Mouse (Mus musculus): Measurements from ENCODE around the gene Olfr582. TPM values are rescaled to one million over a fixed set of nuclear protein-coding genes. Genes with fewer than 3 reads are reported as not detected.

Gene Olfr582
- polyA plus RNA-seq (2015; fragmentation: Nextera tagmentation; extraction: Ambion mirVana), result not detected in 2 replicates

DNA sequence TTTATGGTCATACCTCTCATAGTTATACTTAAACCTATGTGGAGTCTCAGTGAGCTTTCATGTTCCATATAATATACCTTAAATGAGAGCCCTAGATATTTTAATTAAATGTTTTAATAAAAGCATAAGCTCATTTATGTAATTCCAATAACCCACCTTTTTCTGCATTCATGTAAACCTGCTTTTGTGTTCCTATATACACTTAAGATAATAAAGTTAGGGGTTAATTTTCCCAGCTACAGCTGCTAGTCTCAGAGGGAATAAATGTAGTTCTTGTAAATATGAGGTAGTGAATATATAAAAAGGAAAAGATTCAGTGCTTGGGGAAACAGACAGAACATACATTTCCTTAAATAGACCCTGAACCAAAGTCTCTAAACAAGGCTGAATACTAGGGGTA is at the start of gene Olfr582:
Gene Olfr582, plus strand, starts transcription at position 301 of the 400 bp plus-strand sequence.
- H3K4me2 ChIP-seq (replicated peaks; ENCODE audit: low read depth, low read length), result no peak within 1 kb of the TSS
- H3K36me3 ChIP-seq (ENCODE audit: insufficient read depth, low read length), result no peaks in the 10 kb centered on the region
- ATAC-seq (ENCODE audit: low FRiP score, low TSS enrichment), result no peak
- H3K27me3 ChIP-seq (ENCODE audit: insufficient read depth, low read length), result no peaks in the 10 kb centered on the region
- no peak within 1 kb of the TSS for H3K27ac ChIP-seq (ENCODE audit: low read length)
- no peak within 1 kb of the TSS for H3K9ac ChIP-seq (replicated peaks; ENCODE audit: low read length)
- no peaks in the 10 kb centered on the region for H3K9me3 ChIP-seq (ENCODE audit: low read length)
- H3K4me1 ChIP-seq (ENCODE audit: insufficient read depth, low read length), result no peaks in the 10 kb centered on the region
- no peak within 1 kb of the TSS for H3K4me3 ChIP-seq (ENCODE audit: low read length)

DNA sequence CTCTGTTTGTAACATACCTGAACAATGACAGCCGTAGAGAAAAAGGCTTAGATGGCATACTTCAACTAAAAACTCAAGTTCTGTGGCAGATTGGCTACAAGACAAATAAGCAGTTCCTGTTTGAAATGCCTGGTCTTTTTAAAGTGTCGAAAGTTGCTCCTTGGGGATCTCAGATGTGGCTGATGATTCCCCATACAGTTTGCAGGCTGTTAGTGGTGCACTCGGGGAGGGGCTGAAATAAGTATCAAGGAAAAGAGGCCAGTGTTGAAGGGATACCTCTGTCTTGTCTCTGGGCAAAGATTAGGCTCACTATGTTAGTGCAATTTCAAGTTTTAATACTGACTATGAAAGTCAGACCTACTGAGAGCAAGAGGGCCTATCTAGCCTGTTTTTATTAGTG is 48.6 kb upstream of the Olfr582 start, which contains the start of gene Olfr578:
Gene Olfr578, minus strand, starts transcription at position 101 of the 400 bp plus-strand sequence.
- Histone ChIP-seq H3K9me3 (ENCODE audit: low read length) (no peaks in the 10 kb centered on the region), H3K36me3 (ENCODE audit: insufficient read depth, low read length) (no peaks in the 10 kb centered on the region), H3K4me2 (replicated peaks; ENCODE audit: low read depth, low read length) (no peak within 1 kb of the TSS), H3K27ac (ENCODE audit: low read length) (no peak within 1 kb of the TSS), H3K4me1 (ENCODE audit: insufficient read depth, low read length) (no peaks in the 10 kb centered on the region), H3K4me3 (ENCODE audit: low read length) (no peak within 1 kb of the TSS), H3K27me3 (ENCODE audit: insufficient read depth, low read length) (no peaks in the 10 kb centered on the region), H3K9ac (replicated peaks; ENCODE audit: low read length) (no peak within 1 kb of the TSS)
- no peak for ATAC-seq (ENCODE audit: low FRiP score, low TSS enrichment)
- 68% methylated on average over 3 of the region's 3 CpGs for WGBS

DNA sequence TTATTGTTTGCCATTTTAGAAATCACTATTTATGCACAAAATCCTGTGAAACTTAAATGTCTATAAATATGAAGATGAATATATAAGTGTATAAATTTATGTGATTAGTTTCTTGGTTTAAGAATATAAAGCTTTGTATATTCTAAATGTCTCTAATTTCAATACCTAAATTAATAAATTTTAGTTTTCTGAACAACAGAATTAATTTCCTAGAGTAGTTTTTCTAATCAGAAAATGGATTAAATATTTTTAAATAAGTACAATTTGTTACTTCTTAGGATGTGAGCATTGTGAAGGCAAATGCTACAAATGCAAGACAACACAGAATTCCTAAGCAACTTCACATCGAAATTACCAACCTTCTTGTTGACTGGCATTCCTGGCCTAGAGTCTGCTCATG is 13.2 kb downstream of the Olfr582 start, which contains the start of gene Olfr583:
Gene Olfr583, plus strand, starts transcription at position 301 of the 400 bp plus-strand sequence.
- Histone ChIP-seq H3K9ac (replicated peaks; ENCODE audit: low read length) (no peak within 1 kb of the TSS), H3K27ac (ENCODE audit: low read length) (no peak within 1 kb of the TSS), H3K27me3 (ENCODE audit: insufficient read depth, low read length) (no peaks in the 10 kb centered on the region), H3K4me2 (replicated peaks; ENCODE audit: low read depth, low read length) (no peak within 1 kb of the TSS), H3K9me3 (ENCODE audit: low read length) (no peaks in the 10 kb centered on the region), H3K4me1 (ENCODE audit: insufficient read depth, low read length) (no peaks in the 10 kb centered on the region), H3K4me3 (ENCODE audit: low read length) (no peak within 1 kb of the TSS), H3K36me3 (ENCODE audit: insufficient read depth, low read length) (no peaks in the 10 kb centered on the region)
- WGBS, result 83% methylated on average over 1 of the region's 1 CpGs
- no peak for ATAC-seq (ENCODE audit: low FRiP score, low TSS enrichment)

DNA sequence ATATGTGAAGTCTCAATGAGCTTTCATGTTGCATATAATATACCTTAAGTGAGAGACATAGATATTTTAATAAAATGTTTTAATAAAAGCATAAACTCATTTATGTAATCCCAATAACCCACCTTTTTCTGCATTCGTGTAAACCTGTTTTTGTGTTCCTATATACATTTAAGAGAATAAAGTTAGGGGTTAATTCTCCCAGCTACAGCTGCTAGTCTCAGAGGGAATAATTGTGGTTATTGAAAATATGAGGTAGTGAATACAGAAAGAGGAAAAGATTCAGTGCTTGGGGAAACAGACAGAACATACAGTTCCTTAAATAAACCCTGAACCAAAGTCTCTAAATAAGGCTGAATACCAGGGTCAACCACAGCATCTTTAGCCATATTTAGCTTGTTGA is 43.8 kb downstream of the Olfr582 start, which contains the start of gene Olfr584:
Gene Olfr584, plus strand, starts transcription at position 301 of the 400 bp plus-strand sequence.
- WGBS, result 84% methylated on average over 1 of the region's 1 CpGs
- no peaks in the 10 kb centered on the region for H3K27me3 ChIP-seq (ENCODE audit: insufficient read depth, low read length)
- H3K9me3 ChIP-seq (ENCODE audit: low read length), result no peaks in the 10 kb centered on the region
- no peaks in the 10 kb centered on the region for H3K4me1 ChIP-seq (ENCODE audit: insufficient read depth, low read length)
- ATAC-seq (ENCODE audit: low FRiP score, low TSS enrichment), result no peak
- H3K4me3 ChIP-seq (ENCODE audit: low read length), result no peak within 1 kb of the TSS
- no peaks in the 10 kb centered on the region for H3K36me3 ChIP-seq (ENCODE audit: insufficient read depth, low read length)
- H3K9ac ChIP-seq (replicated peaks; ENCODE audit: low read length), result no peak within 1 kb of the TSS
- H3K27ac ChIP-seq (ENCODE audit: low read length), result no peak within 1 kb of the TSS
- H3K4me2 ChIP-seq (replicated peaks; ENCODE audit: low read depth, low read length), result no peak within 1 kb of the TSS

Other genes starting within 250 kb of the Olfr582 start
- gene Olfr564, start 234.5 kb upstream of the Olfr582 start, polyA plus RNA-seq (2015; fragmentation: Nextera tagmentation; extraction: Ambion mirVana), result not detected in 2 replicates
- not detected in 2 replicates for gene Olfr566, start 179.3 kb upstream of the Olfr582 start, polyA plus RNA-seq (2015; fragmentation: Nextera tagmentation; extraction: Ambion mirVana)
- not detected in 2 replicates for gene Olfr568, start 160.9 kb upstream of the Olfr582 start, polyA plus RNA-seq (2015; fragmentation: Nextera tagmentation; extraction: Ambion mirVana)
- gene Olfr569, start 147.1 kb upstream of the Olfr582 start, polyA plus RNA-seq (2015; fragmentation: Nextera tagmentation; extraction: Ambion mirVana), result not detected in 2 replicates
- not detected in 2 replicates for gene Olfr570, start 143.4 kb upstream of the Olfr582 start, polyA plus RNA-seq (2015; fragmentation: Nextera tagmentation; extraction: Ambion mirVana)
- gene Olfr571, start 120.5 kb upstream of the Olfr582 start, polyA plus RNA-seq (2015; fragmentation: Nextera tagmentation; extraction: Ambion mirVana), result not detected in 2 replicates
- not detected in 2 replicates for gene Olfr572, start 113.6 kb upstream of the Olfr582 start, polyA plus RNA-seq (2015; fragmentation: Nextera tagmentation; extraction: Ambion mirVana)
- not detected in 2 replicates for gene Olfr573-ps1, start 95.4 kb upstream of the Olfr582 start, polyA plus RNA-seq (2015; fragmentation: Nextera tagmentation; extraction: Ambion mirVana)
- not detected in 2 replicates for gene Olfr574, start 89.6 kb upstream of the Olfr582 start, polyA plus RNA-seq (2015; fragmentation: Nextera tagmentation; extraction: Ambion mirVana)
- gene Olfr575, start 79.2 kb upstream of the Olfr582 start, polyA plus RNA-seq (2015; fragmentation: Nextera tagmentation; extraction: Ambion mirVana), result not detected in 2 replicates
- not detected in 2 replicates for gene Olfr576, start 75.4 kb upstream of the Olfr582 start, polyA plus RNA-seq (2015; fragmentation: Nextera tagmentation; extraction: Ambion mirVana)
- not detected in 2 replicates for gene Olfr577, start 62.1 kb upstream of the Olfr582 start, polyA plus RNA-seq (2015; fragmentation: Nextera tagmentation; extraction: Ambion mirVana)
- gene Olfr578, start 48.7 kb upstream of the Olfr582 start, polyA plus RNA-seq (2015; fragmentation: Nextera tagmentation; extraction: Ambion mirVana), result not detected in 2 replicates
- not detected in 2 replicates for gene Olfr583, start 13.3 kb downstream of the Olfr582 start, polyA plus RNA-seq (2015; fragmentation: Nextera tagmentation; extraction: Ambion mirVana)
- gene Olfr584, start 43.9 kb downstream of the Olfr582 start, polyA plus RNA-seq (2015; fragmentation: Nextera tagmentation; extraction: Ambion mirVana), result not detected in 2 replicates
- gene Olfr585, start 59.7 kb downstream of the Olfr582 start, polyA plus RNA-seq (2015; fragmentation: Nextera tagmentation; extraction: Ambion mirVana), result not detected in 2 replicates
- not detected in 2 replicates for gene Olfr586, start 87.6 kb downstream of the Olfr582 start, polyA plus RNA-seq (2015; fragmentation: Nextera tagmentation; extraction: Ambion mirVana)
- gene Olfr588-ps1, start 102.9 kb downstream of the Olfr582 start, polyA plus RNA-seq (2015; fragmentation: Nextera tagmentation; extraction: Ambion mirVana), result not detected in 2 replicates
- not detected in 2 replicates for gene Olfr589, start 118.3 kb downstream of the Olfr582 start, polyA plus RNA-seq (2015; fragmentation: Nextera tagmentation; extraction: Ambion mirVana)
- gene Olfr591, start 140.3 kb downstream of the Olfr582 start, polyA plus RNA-seq (2015; fragmentation: Nextera tagmentation; extraction: Ambion mirVana), result not detected in 2 replicates
- not detected in 2 replicates for gene Olfr592, start 146.8 kb downstream of the Olfr582 start, polyA plus RNA-seq (2015; fragmentation: Nextera tagmentation; extraction: Ambion mirVana)
- gene Olfr593, start 173.8 kb downstream of the Olfr582 start, polyA plus RNA-seq (2015; fragmentation: Nextera tagmentation; extraction: Ambion mirVana), result not detected in 2 replicates
- not detected in 2 replicates for gene Olfr594, start 179.0 kb downstream of the Olfr582 start, polyA plus RNA-seq (2015; fragmentation: Nextera tagmentation; extraction: Ambion mirVana)
- not detected in 2 replicates for gene Usp17ld, start 214.5 kb downstream of the Olfr582 start, polyA plus RNA-seq (2015; fragmentation: Nextera tagmentation; extraction: Ambion mirVana)

Data from kidney, embryonic 16.5 days (tissue).